Comparison of ENCODE assay signal across 27 mouse cellular contexts in the genomic region with DNA sequence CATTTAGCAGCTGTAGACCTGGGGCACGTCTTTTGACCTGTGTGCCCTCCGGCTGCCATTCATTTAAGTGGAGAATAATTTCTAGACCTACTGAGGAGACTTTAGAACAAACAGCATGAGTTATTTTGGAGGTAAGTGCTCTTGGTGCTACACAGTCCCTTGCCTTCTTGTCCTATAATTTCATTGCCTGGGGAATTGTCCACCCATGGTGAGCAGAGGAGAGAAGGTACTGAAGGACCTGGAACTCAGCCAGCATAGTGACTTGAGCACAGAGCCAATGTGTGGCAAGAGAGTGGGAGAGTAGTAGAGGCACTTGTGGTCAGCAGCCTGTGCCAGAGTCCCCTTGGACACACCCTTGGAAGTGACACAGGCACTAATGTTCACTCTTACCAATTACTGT.
"Had no signal": no experiment of that assay in that cellular context is flagged by ENCODE, and none has a peak within 500 bp of the region (broad histone marks: within the 10 kb centered on the region; RNA-seq: fewer than 3 reads in every experiment).

No protein-coding gene starts in this region.

- H3K27me3 ChIP-seq: heart, embryonic 13.5 days; heart, embryonic 15.5 days; hindbrain, embryonic 12.5 days; intestine, embryonic 15.5 days; limb, embryonic 12.5 days had no signal

- H3K4me1 ChIP-seq: hindbrain, embryonic 12.5 days; intestine, embryonic 15.5 days had no signal

- H3K36me3 ChIP-seq: heart, embryonic 13.5 days; heart, embryonic 15.5 days; hindbrain, embryonic 10.5 days; hindbrain, embryonic 12.5 days; intestine, embryonic 15.5 days; limb, embryonic 10.5 days; limb, embryonic 12.5 days had no signal

- H3K4me3 ChIP-seq: gastrocnemius, adult 2 months; heart, adult 2 months; heart, embryonic 13.5 days; heart, embryonic 15.5 days; hindbrain, embryonic 10.5 days; hindbrain, embryonic 12.5 days; intestine, embryonic 15.5 days; layer of hippocampus, adult 2 months; left cerebral cortex, adult 2 months; limb, embryonic 10.5 days; limb, embryonic 12.5 days had no signal

- H3K4me2 ChIP-seq: heart, embryonic 11.5 days; heart, embryonic 13.5 days; heart, embryonic 15.5 days; hindbrain, embryonic 12.5 days; hindbrain, embryonic 14.5 days; intestine, embryonic 15.5 days; limb, embryonic 12.5 days; liver, embryonic 11.5 days had no signal

- H3K9ac ChIP-seq: heart, embryonic 13.5 days; heart, embryonic 15.5 days; hindbrain, embryonic 12.5 days; hindbrain, embryonic 14.5 days; intestine, embryonic 15.5 days; limb, embryonic 12.5 days had no signal

- ATAC-seq: hindbrain, embryonic 16.5 days; inflammation-experienced regulatory T-cells, adult 6 months; intestine, embryonic 15.5 days; intestine, postnatal 0 days had no signal

- H3K9me3 ChIP-seq: heart, embryonic 13.5 days; heart, embryonic 15.5 days; hindbrain, embryonic 10.5 days; hindbrain, embryonic 12.5 days; intestine, embryonic 15.5 days; limb, embryonic 10.5 days; limb, embryonic 12.5 days had no signal

- H3K27ac ChIP-seq: gastrocnemius, adult 2 months; heart, adult 2 months; heart, embryonic 13.5 days; heart, embryonic 15.5 days; hindbrain, embryonic 10.5 days; hindbrain, embryonic 12.5 days; hindbrain, embryonic 14.5 days; intestine, embryonic 15.5 days; layer of hippocampus, adult 2 months; left cerebral cortex, adult 2 months; limb, embryonic 10.5 days; limb, embryonic 12.5 days had no signal

- DNase-seq: gastrocnemius, adult 2 months; gastrocnemius, postnatal 10 days; gastrocnemius, postnatal 25 days; heart, adult 2 months; heart, postnatal 14 days; heart, postnatal 4 days; kidney, adult 18-20 months; kidney, adult 8-10 months; kidney, postnatal 10 days; kidney, postnatal 25 days; kidney, postnatal 4 days; liver had no signal
